Mouse (Mus musculus) urinary bladder, postnatal 4 days (tissue): ENCODE results near the gene Ror1.

Experiments used
- DNase-seq, 2 experiments: peaks; one replicate each; pipeline ENCODE4 v3.0.0; 2021 to 2022; ENCODE audit warnings: low spot score in 2 of 2

Gene Ror1

GRCm38 (mm10) chr4:100211331-100211730 lies 115.7 kb downstream of the Ror1 start:
- DNase-seq: no peak

GRCm38 (mm10) chr4:100214324-100215215 lies 119.0 kb downstream of the Ror1 start:
- DNase-seq: no peak

GRCm38 (mm10) chr4:100216587-100216986 lies 121.0 kb downstream of the Ror1 start:
- DNase-seq: no peak

GRCm38 (mm10) chr4:100219026-100219425 lies 123.4 kb downstream of the Ror1 start:
- DNase-seq: no peak

GRCm38 (mm10) chr4:100219599-100219998 lies 124.0 kb downstream of the Ror1 start:
- DNase-seq: no peak

GRCm38 (mm10) chr4:100221978-100222737 lies 126.6 kb downstream of the Ror1 start:
- no peak for DNase-seq

GRCm38 (mm10) chr4:100223532-100223931 lies 127.9 kb downstream of the Ror1 start:
- DNase-seq: no peak

GRCm38 (mm10) chr4:100223965-100224364 lies 128.4 kb downstream of the Ror1 start:
- no peak for DNase-seq

- no peak for DNase-seq
Measured at GRCm38 (mm10) chr4:100226619-100227018, 131.0 kb downstream of the Ror1 start.

GRCm38 (mm10) chr4:100228106-100228505 lies 132.5 kb downstream of the Ror1 start:
- DNase-seq: no peak

GRCm38 (mm10) chr4:100230245-100230644 lies 134.7 kb downstream of the Ror1 start:
- DNase-seq: no peak

- DNase-seq: no peak
Measured at GRCm38 (mm10) chr4:100230963-100231362, 135.4 kb downstream of the Ror1 start.

- DNase-seq: no peak
Measured at GRCm38 (mm10) chr4:100231906-100232305, 136.3 kb downstream of the Ror1 start.

GRCm38 (mm10) chr4:100232541-100232940 lies 136.9 kb downstream of the Ror1 start:
- no peak for DNase-seq

- DNase-seq: no peak
Measured at GRCm38 (mm10) chr4:100233770-100234169, 138.2 kb downstream of the Ror1 start.

GRCm38 (mm10) chr4:100236339-100236738 lies 140.7 kb downstream of the Ror1 start:
- DNase-seq: no peak

GRCm38 (mm10) chr4:100242061-100242756 lies 146.6 kb downstream of the Ror1 start:
- DNase-seq: no peak

GRCm38 (mm10) chr4:100244250-100244649 lies 148.7 kb downstream of the Ror1 start:
- no peak for DNase-seq

- DNase-seq: no peak
Measured at GRCm38 (mm10) chr4:100244701-100245100, 149.1 kb downstream of the Ror1 start.

GRCm38 (mm10) chr4:100247826-100248225 lies 152.2 kb downstream of the Ror1 start:
- DNase-seq: no peak

- DNase-seq: no peak
Measured at GRCm38 (mm10) chr4:100248273-100248672, 152.7 kb downstream of the Ror1 start.

- no peak for DNase-seq
Measured at GRCm38 (mm10) chr4:100251270-100251669, 155.7 kb downstream of the Ror1 start.
